Mouse (Mus musculus): ENCODE data around the gene Ephb2.

Ephb2 gene

DNA sequence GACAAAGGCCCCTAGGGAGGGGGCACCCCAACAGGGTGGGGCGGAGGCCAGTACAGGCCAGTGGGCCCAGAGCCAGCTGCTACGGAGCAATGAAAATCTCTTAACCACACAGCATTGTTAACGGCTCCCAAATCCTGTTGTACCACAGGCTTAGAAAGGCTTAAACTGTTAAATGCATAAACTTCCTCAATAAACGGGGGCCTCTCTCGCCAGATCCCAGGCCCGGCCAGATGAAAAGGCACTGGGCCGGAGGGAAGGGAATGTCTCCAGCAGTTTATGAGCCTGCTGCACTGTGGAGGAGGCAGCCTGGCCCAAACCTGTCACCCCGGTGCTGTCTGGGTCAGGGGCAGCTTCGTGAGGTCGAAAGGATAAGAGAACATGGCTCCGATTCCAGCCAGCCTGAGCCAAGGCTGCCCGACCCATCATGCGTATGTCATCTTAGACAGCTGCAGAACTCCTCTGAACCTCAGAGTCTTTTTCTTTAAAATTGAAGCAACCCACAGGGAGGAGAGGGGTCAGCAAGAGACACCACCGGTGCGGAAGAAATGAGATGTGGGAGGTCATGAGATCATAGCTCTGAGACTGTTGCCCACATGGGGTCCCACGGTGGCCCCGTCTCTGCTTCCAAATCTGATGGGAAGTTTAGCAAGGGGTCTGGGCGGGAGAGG is 73.9 kb downstream of the Ephb2 start:
- no peak for DNase-seq (ENCODE audit: low spot score)

DNA sequence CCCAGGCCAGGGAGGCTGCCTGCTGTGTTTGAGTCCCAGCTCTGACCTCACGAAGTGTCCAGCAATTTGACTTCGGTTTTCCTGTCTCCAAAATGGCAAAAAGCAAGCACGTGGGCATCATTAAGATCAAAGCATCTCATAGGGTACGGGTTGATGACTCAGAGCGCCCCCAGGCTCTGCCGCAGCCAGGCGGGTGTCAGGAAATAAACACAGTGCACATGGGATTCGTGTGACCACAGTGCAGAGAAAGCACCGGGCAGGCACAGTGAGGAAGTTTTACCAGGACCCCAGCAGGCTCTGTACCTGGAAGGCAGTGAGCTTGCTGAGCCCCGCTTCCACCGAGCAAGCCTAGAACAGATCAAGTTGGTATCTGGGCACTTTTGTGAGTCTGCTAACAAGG is 74.9 kb downstream of the Ephb2 start:
- DNase-seq (ENCODE audit: low spot score) = no peak

- DNase-seq (ENCODE audit: low spot score) = no peak
Measured at GRCm38 (mm10) chr4:136757096-136757495, 78.7 kb downstream of the Ephb2 start.

DNA sequence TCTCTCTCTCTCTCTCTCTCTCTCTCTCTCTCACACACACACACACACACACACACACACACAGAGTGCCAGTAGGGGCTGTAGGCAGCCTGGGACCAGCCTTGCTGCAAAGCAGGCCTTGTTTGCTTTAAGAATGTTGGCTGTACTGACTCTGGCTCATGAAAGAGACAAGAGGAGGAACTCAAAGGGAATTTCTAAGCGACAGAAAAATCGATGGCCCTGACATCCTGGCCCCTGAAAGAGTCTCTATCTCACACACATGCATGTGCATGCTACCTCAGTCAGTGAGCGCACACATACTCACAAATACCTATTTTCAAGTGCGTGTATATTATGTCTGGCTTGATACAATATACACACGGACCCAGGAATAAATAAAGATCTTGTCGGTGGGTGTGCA is 79.3 kb downstream of the Ephb2 start:
- DNase-seq (ENCODE audit: low spot score) = no peak

- no peak for DNase-seq (ENCODE audit: low spot score)
Measured at GRCm38 (mm10) chr4:136755364-136755811, 80.4 kb downstream of the Ephb2 start.

GRCm38 (mm10) chr4:136754256-136754655 is 81.5 kb downstream of the Ephb2 start:
- DNase-seq (ENCODE audit: low spot score) = no peak

- DNase-seq (ENCODE audit: low spot score) = no peak
Measured at GRCm38 (mm10) chr4:136751355-136752020, 84.3 kb downstream of the Ephb2 start.

- DNase-seq (ENCODE audit: low spot score) = no peak
Measured at GRCm38 (mm10) chr4:136750578-136751338, 85.0 kb downstream of the Ephb2 start.

- no peak for DNase-seq (ENCODE audit: low spot score)
Measured at GRCm38 (mm10) chr4:136749851-136750577, 85.8 kb downstream of the Ephb2 start.

DNA sequence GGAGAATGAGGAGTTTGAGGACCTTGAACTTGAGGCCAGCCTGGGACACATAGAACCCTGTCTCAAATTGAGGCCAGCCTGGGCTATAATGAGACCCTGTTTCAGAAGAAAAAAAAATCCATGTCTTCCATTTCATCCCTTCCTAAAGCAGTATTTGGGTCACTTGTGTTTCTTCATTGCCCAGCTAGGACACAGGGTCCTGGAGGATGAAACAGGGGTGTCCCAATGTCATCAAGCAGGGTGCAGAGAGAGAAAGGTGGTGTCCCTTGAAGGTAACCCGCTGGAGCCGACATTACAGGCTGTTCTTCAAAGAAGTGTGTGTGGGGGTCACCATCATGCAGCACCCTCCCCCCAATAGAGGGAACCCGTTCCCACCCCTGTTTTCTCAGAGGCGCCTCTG is 86.4 kb downstream of the Ephb2 start:
- no peak for DNase-seq (ENCODE audit: low spot score)

- DNase-seq (ENCODE audit: low spot score) = no peak
Measured at GRCm38 (mm10) chr4:136748842-136749392, 86.9 kb downstream of the Ephb2 start.

DNA sequence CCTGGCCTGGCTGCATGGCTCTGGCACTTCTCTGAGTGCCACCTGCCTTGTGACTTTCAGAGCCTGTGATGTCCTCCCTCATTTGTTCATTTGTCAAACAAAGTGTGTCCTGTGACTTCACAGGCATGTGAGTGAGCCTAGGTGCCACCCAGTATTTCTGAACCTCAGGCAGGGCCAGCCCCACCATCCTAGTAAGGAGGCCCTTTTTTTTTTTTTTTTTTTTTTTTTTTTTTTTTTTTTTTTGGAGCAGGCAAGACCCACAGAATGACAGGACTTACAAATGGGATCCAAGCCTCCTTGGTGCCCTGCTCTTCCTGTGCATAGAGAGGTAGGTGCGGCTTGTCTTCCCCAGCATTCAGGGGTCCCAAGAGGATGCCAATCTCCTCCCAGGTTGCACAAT is 89.3 kb downstream of the Ephb2 start:
- no peak for DNase-seq (ENCODE audit: low spot score)

- peak; percentile 70 for DNase-seq (ENCODE audit: low spot score)
Measured at GRCm38 (mm10) chr4:136742677-136743076, 93.1 kb downstream of the Ephb2 start.

DNA sequence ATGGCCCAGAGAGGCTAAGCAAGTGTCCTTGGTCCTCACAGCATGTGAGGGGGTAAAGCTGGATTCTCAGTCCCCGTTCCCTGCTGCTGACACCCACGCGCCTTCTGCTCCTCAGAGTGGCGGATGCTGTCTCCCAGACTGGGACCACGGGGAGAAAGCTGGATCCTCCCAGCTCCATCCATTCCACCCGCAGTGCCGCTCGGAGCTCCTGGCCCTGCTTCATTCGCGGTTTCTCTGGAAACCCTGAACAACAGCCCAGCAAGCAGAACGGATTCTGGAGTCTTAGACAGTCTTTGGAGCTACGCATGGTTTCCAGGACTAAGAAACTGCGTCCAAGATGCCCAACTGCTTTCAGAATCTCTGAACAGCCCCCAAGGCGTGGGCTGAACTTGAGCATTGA is 93.9 kb downstream of the Ephb2 start:
- no peak for DNase-seq (ENCODE audit: low spot score)

GRCm38 (mm10) chr4:136740963-136741362 is 94.8 kb downstream of the Ephb2 start:
- DNase-seq (ENCODE audit: low spot score) = peak; percentile 25

DNA sequence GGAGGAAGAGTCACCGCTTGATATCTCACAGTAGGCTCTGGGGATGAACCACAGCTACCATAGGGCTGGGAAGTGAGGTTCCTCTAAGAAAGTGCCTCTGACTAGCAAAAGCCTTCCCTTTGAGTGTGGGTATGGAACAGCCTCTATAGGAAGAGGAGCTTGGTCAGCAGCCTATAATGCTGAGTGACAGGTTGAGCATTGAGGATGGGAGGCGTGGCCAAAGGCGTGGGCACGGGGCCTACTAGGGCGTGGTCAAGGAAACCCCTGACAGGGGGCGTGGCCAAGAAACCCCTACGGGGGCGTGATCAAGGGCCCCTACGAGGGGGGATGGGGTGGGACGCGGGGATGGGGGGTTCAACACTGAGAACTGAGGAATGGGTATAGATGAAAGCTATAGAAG is 96.6 kb downstream of the Ephb2 start:
- no peak for DNase-seq (ENCODE audit: low spot score)

- DNase-seq (ENCODE audit: low spot score) = no peak
Measured at GRCm38 (mm10) chr4:136738291-136738690, 97.5 kb downstream of the Ephb2 start.

DNA sequence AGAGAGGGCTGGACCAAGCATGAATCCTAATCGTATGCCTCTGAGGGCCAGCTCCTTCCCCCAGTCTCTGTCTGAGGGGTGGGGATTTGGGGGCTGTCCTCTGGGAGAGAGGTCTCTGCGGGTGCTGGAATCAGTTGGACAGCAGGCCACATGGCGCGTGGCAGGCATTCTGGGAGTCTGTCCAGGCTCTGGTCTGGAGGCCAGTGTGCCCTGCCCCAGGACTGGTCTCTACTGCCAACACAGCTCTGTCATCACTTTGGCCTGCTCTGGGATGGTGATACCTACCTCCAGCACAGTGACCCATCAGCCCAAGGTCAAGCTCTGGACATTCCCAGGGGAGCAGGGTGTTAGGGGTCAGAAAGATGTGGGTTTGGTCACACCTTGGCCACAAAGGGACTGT is 99.9 kb downstream of the Ephb2 start:
- no peak for DNase-seq (ENCODE audit: low spot score)

DNA sequence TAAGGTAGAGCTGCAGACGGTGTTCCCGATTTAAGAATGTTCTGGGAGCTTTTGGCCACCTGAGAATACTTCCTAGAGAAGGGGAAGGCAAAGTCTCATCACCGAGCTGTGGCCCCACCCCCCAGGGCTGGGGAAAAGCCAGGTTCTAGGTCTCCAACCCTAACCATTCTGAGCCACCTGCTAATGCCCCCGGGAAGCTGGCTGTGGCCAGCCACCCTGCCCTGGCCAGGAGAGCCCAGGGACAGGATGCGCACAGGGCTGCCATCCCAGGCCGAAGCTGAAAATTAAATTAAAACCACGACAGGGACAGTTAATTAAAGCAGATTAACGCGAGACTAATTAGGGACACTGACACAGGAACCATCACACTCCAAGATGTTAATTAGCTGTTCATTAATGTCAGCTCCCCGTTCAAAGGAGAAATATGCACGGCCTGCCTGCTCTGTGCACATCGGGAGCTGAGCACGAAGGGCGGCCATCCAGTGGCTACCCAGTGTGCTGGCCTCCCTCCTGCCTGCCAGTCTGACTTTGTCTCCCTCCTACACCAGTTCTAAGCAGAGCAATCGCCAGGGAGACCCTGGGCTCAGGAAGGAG is 101.5 kb downstream of the Ephb2 start:
- no peak for DNase-seq (ENCODE audit: low spot score)

DNA sequence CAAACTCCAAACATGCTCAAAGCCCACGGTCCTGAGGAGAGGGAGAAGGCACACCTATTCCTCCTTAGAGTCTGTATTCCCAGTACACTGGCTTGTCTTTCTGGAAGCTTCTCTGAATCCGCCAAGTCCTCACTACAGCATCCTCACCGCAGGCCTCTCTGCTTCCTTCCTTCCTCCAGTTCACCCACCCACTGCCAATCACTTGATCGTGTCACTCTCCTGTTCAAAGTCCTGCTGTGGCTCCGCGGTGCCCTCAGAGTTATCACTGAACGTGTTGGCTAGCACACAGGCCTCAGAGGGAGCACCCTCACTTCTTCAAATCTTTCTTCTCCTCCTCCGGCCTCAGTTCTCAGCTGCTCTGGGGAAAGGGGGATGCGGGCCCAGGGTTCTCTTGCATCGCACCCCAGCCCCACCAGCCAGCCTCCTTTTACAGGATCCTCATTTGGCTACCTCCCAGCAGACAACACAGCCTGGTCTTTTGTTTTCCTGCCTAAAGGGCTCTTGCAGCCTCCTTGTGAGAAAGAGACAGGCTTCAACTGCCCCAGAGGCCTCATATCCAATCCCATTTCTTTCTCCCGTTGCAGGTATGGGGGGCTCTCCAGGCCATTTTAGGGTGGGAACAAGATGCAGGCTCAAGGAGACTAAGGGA is 102.4 kb downstream of the Ephb2 start:
- no peak for DNase-seq (ENCODE audit: low spot score)

- no peak for DNase-seq (ENCODE audit: low spot score)
Measured at GRCm38 (mm10) chr4:136732536-136733121, 103.2 kb downstream of the Ephb2 start.
